Mouse (Mus musculus) ovary, postnatal 36 days (tissue): ENCODE results near the gene Phtf1.

Experiments
- DNase-seq: peaks from one replicate; pipeline ENCODE4 v3.0.0; 2022; ENCODE audit warnings: low spot score, mixed read lengths

Phtf1 gene

GRCm38 (mm10) chr3:104020101-104020500, 52.2 kb downstream of the Phtf1 start:
- no peak for DNase-seq

DNA sequence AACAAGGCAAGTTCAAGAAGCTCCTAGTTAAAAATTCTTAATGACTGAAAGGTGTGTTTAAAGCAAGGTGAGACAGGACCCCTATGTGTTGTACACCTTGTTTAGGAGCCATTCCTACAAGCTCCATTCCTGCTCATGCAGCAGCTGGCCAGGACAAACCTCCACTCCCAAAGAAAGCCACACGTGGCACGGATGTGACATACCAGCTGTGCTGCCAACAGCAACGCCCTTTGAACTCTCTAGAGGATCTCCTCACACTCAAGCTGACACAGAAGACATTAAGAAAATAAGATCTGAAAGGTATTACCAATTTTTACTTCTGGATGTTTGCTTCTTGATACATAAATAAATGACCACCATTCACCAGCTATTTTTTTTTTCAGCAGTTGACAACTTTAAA, 59.0 kb downstream of the Phtf1 start:
- no peak for DNase-seq

DNA sequence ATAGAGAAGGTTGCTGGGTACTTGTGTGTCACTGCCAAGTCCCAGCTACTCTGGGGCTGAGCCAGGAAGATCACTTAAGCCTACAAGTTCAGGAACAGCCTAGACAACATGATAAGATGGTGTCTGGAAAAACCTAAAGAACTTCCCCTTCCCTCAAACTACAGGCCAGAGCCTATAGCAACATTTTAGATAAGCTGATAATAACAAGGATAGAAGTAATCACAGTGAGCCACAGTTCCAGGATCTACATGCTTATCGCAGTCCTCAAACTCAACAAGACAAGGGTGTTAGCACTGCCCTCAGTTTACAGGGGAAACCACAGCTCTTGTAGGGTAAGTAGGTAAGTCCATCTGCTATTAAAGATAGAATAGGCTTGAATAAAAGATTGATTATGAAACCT, 64.2 kb downstream of the Phtf1 start:
- no peak for DNase-seq

- no peak for DNase-seq
Observed at GRCm38 (mm10) chr3:104032747-104033146, 64.8 kb downstream of the Phtf1 start.

- no peak for DNase-seq
Observed at GRCm38 (mm10) chr3:104059001-104059622, 91.2 kb downstream of the Phtf1 start.

DNA sequence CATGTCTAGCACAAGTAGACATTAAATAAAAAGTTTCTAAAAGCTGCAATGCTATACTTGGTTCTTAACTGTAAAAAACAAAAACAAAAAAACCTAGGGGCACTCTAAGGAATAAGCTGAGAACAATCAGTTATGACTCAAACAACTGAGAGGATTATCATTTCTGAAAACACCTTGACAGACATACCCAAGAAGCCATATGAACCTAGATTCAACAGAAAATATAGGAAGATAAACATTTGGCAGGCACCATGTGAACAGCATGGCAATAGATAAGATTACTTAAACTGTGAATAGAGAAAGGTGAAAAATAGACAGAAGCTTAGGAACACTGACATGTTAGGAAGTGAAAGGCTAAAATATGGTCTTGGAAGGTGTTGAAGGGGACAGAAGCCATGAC, 101.5 kb downstream of the Phtf1 start:
- no peak for DNase-seq
